Mouse (Mus musculus) liver, adult 2 months (tissue): ENCODE data around the gene Slc17a4. TPM values are rescaled to one million over a fixed set of nuclear protein-coding genes. Genes with fewer than 3 reads are reported as not detected.

Experiments used
- DNase-seq: peaks from one replicate; pipeline ENCODE4 v3.0.0-alpha.2; 2011; ENCODE audit warnings: low read depth, low spot score; ENCODE audit errors: extremely low read depth
- H3K27ac ChIP-seq: fragments of 200-500 bp; replicated peaks from 2 replicates; pipeline ENCODE4 v1.5.1; 2012; ENCODE audit warnings: low read depth, mild to moderate bottlenecking, control low read depth, inconsistent platforms, low read length; ENCODE audit not compliant: insufficient read depth
- H3K27me3 ChIP-seq: fragments of 200-500 bp; 2 replicates; pipeline ENCODE4 v1.6.1; 2012; ENCODE audit warnings: mild to moderate bottlenecking, moderate library complexity, low read length, inconsistent platforms; ENCODE audit not compliant: control insufficient read depth, insufficient read depth
- H3K36me3 ChIP-seq: fragments of 200-500 bp; 2 replicates; pipeline ENCODE4 v1.6.1; 2012; ENCODE audit warnings: low read length, inconsistent platforms; ENCODE audit not compliant: control insufficient read depth, insufficient read depth
- H3K4me1 ChIP-seq: fragments of 200-500 bp; 2 replicates; pipeline ENCODE4 v1.6.1; 2011; ENCODE audit warnings: low read length; ENCODE audit not compliant: control insufficient read depth, insufficient read depth
- H3K4me3 ChIP-seq: fragments of 200-500 bp; 2 replicates; pipeline ENCODE4 v1.5.1; 2011; ENCODE audit warnings: low read depth, mild to moderate bottlenecking, control low read depth, low read length, moderate library complexity; ENCODE audit not compliant: insufficient read depth
- H3K79me2 ChIP-seq: fragments of 200-500 bp; 2 replicates; pipeline ENCODE4 v1.6.1; 2012; ENCODE audit warnings: inconsistent platforms, mild to moderate bottlenecking, low read length, moderate library complexity; ENCODE audit not compliant: control insufficient read depth, insufficient read depth
- H3K9ac ChIP-seq: fragments of 200-500 bp; 2 replicates; pipeline ENCODE4 v1.6.1; 2012; ENCODE audit warnings: low read depth, mild to moderate bottlenecking, control low read depth, inconsistent platforms, low read length
- CTCF ChIP-seq: fragments of 200-500 bp; IDR thresholded peaks from 2 replicates; pipeline ENCODE4 v1.5.1; 2011; ENCODE audit warnings: low read depth, low read length, control low read depth
- POLR2A ChIP-seq: fragments of 200-500 bp; IDR thresholded peaks from 2 replicates; pipeline ENCODE4 v1.6.1; 2011; ENCODE audit warnings: low read length, control low read depth; ENCODE audit not compliant: insufficient read depth; ENCODE audit errors: extremely low read depth
- WGBS: fragments of 180-500 bp; shearing (Covaris S2); methylation state at CpG from one replicate; pipeline ENCODE4 v1.1.7; 2018; 5-methylcytosine and 5-hydroxymethylcytosine counted together
- polyA plus RNA-seq: library from polyadenylated mRNA; depleted of rRNA; stranded (reverse); fragments of >200 nt; gene quantifications from 2 replicates; pipeline ENCODE4 v1.2.3, GENCODE M21; 2012
- total RNA-seq: library from RNA; depleted of rRNA; stranded (reverse); fragments of >200 nt; gene quantifications from 2 replicates; pipeline ENCODE4 v1.2.3, GENCODE M21; 2014

Gene Slc17a4
- total and polyA plus RNA-seq, 2 experiments = 27.4 to 60.3 TPM

- TF ChIP-seq POLR2A (no peak), CTCF (no peak)
- H3K4me1 ChIP-seq = no peaks in the 10 kb centered on the region
- H3K27ac ChIP-seq = no peak overlapping the region
- no peak overlapping the region for H3K4me3 ChIP-seq
- no peaks in the 10 kb centered on the region for H3K27me3 ChIP-seq
- DNase-seq = no peak
- H3K9ac ChIP-seq = no peak overlapping the region
- H3K36me3 ChIP-seq = peaks cover 7% of the 10 kb centered on the region
- H3K79me2 ChIP-seq = no peaks in the 10 kb centered on the region
- 85% methylated on average over 6 of the region's 6 CpGs for WGBS
These were observed 25.7 kb downstream of the Slc17a4 start for GRCm38 (mm10) chr13:23889011-23889605.

GRCm38 (mm10) chr13:23887026-23887725 is 27.6 kb downstream of the Slc17a4 start:
- no peak overlapping the region for H3K27ac ChIP-seq
- H3K79me2 ChIP-seq = no peaks in the 10 kb centered on the region
- DNase-seq = no peak
- WGBS = 77% methylated on average over 3 of the region's 3 CpGs
- TF ChIP-seq CTCF (no peak), POLR2A (no peak)
- peaks cover 4% of the 10 kb centered on the region for H3K36me3 ChIP-seq
- no peaks in the 10 kb centered on the region for H3K4me1 ChIP-seq
- no peak overlapping the region for H3K9ac ChIP-seq
- no peak overlapping the region for H3K4me3 ChIP-seq
- H3K27me3 ChIP-seq = no peaks in the 10 kb centered on the region

- Histone ChIP-seq H3K27ac (no peak overlapping the region), H3K9ac (no peak overlapping the region), H3K36me3 (peaks cover 6% of the 10 kb centered on the region), H3K4me3 (no peak overlapping the region), H3K27me3 (no peaks in the 10 kb centered on the region), H3K4me1 (no peaks in the 10 kb centered on the region), H3K79me2 (no peaks in the 10 kb centered on the region)
- no peak for TF ChIP-seq POLR2A
- peak; percentile 61; the same call in 1 of the 2 replicates for TF ChIP-seq CTCF
- WGBS = 37% methylated on average over 2 of the region's 2 CpGs
- DNase-seq = peak; percentile 50
These were observed 29.3 kb downstream of the Slc17a4 start for GRCm38 (mm10) chr13:23885540-23885939.

GRCm38 (mm10) chr13:23879636-23880035 is 35.2 kb downstream of the Slc17a4 start:
- Histone ChIP-seq H3K36me3 (peaks cover 20% of the 10 kb centered on the region), H3K27ac (no peak overlapping the region), H3K79me2 (no peaks in the 10 kb centered on the region), H3K4me3 (no peak overlapping the region), H3K27me3 (no peaks in the 10 kb centered on the region), H3K4me1 (no peaks in the 10 kb centered on the region), H3K9ac (no peak overlapping the region)
- no peak for DNase-seq
- 84% methylated on average over 5 of the region's 5 CpGs for WGBS
- no peak for TF ChIP-seq CTCF
- no peak for TF ChIP-seq POLR2A

- WGBS = 78% methylated on average over 3 of the region's 3 CpGs
- Histone ChIP-seq H3K4me1 (no peaks in the 10 kb centered on the region), H3K27me3 (no peaks in the 10 kb centered on the region), H3K36me3 (peaks cover 20% of the 10 kb centered on the region), H3K9ac (no peak overlapping the region), H3K4me3 (no peak overlapping the region), H3K27ac (no peak overlapping the region), H3K79me2 (no peaks in the 10 kb centered on the region)
- DNase-seq = no peak
- TF ChIP-seq CTCF (no peak), POLR2A (no peak)
These were observed 35.7 kb downstream of the Slc17a4 start for GRCm38 (mm10) chr13:23879106-23879505.

GRCm38 (mm10) chr13:23873141-23873540 is 41.7 kb downstream of the Slc17a4 start:
- H3K27ac ChIP-seq = no peak overlapping the region
- 78% methylated on average over 5 of the region's 5 CpGs for WGBS

More at GRCm38 (mm10) chr13:23873141-23873540, 41.7 kb downstream of the Slc17a4 start:
- Histone ChIP-seq H3K9ac (no peak overlapping the region), H3K79me2 (peaks cover 3% of the 10 kb centered on the region; the same call in 1 of the 2 replicates), H3K4me3 (no peak overlapping the region), H3K27me3 (no peaks in the 10 kb centered on the region), H3K4me1 (peaks cover 15% of the 10 kb centered on the region), H3K36me3 (peaks cover 15% of the 10 kb centered on the region)
- TF ChIP-seq CTCF (no peak), POLR2A (no peak)
- DNase-seq = no peak
